Mouse (Mus musculus) neural tube, embryonic 14.5 days (tissue): ENCODE measurements at regions not wholly inside any gene's neighbourhood (a gene's known extent, or its start where the extent isn't known, plus 50 kb on each side); places are given as distances from the start of the nearest gene placed in this dataset.

Source experiments
- ATAC-seq: fragments of 200-750 bp; cut with Nextera tagmentation; 2 replicates; pipeline ENCODE4 v1.8.0; 2017; ENCODE audit warnings: low read depth, mild to moderate bottlenecking, moderate TSS enrichment, moderate library complexity
- H3K27ac ChIP-seq: fragments of 300-500 bp; sonication (generic); 2 replicates; pipeline ENCODE4 v1.5.1; 2014; ENCODE audit warnings: low read depth, mild to moderate bottlenecking, control low read depth, low read length, moderate library complexity, mixed read lengths
- H3K27me3 ChIP-seq: fragments of 300-500 bp; sonication (generic); 2 replicates; pipeline ENCODE4 v1.6.1; 2014; ENCODE audit warnings: low read length; ENCODE audit not compliant: control insufficient read depth, insufficient read depth
- H3K36me3 ChIP-seq: fragments of 300-500 bp; sonication (generic); 2 replicates; pipeline ENCODE4 v1.6.1; 2014; ENCODE audit warnings: low read length, mixed read lengths; ENCODE audit not compliant: control insufficient read depth, insufficient read depth
- H3K4me1 ChIP-seq: fragments of 300-500 bp; sonication (generic); 2 replicates; pipeline ENCODE4 v1.6.1; 2014; ENCODE audit warnings: low read length; ENCODE audit not compliant: control insufficient read depth, insufficient read depth
- H3K4me2 ChIP-seq: fragments of 300-500 bp; sonication (generic); 2 replicates; pipeline ENCODE4 v1.6.1; 2014; ENCODE audit warnings: mild to moderate bottlenecking, low read depth, low read length, control low read depth
- H3K4me3 ChIP-seq: fragments of 300-500 bp; sonication (generic); 2 replicates; pipeline ENCODE4 v1.5.1; 2014; ENCODE audit warnings: low read depth, low read length, control low read depth, mixed read lengths
- H3K9ac ChIP-seq: fragments of 300-500 bp; sonication (generic); replicated peaks from 2 replicates; pipeline ENCODE4 v1.6.1; 2014; ENCODE audit warnings: low read depth, mild to moderate bottlenecking, control low read depth, low read length, mixed read lengths
- H3K9me3 ChIP-seq: fragments of 300-500 bp; sonication (generic); 2 replicates; pipeline ENCODE4 v1.6.1; 2016; ENCODE audit warnings: low read length; ENCODE audit not compliant: control insufficient read depth
- WGBS: fragments of 180-500 bp; shearing (Covaris S2); extraction: QIAGEN DNeasy Blood & Tissue Kit; methylation state at CpG from one replicate; pipeline ENCODE4 v1.1.7; 2014; 5-methylcytosine and 5-hydroxymethylcytosine counted together

GRCm38 (mm10) chr3:159760293-159760692, 79.2 kb upstream of the Wls start:
- no peak overlapping the region for H3K4me2 ChIP-seq

DNA sequence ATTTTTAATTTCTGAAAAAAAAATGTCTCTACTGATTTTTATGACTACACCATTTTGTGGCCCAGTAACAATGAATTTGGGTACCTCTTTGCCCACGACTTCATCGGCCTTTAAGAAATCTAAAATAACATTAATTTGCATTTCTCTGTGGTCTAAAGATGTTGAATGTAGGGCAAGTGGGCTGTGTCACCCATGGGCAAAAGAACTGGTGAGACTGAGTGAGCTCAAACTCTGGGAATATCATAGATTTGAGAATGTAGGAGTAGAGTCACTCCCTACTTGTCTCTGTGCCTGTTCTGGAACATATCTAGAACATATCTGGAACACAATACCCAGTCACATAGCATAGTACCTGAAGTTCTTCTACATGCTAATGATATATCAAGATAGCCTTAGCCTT, 78.5 kb upstream of the Wls start:
- no peaks in the 10 kb centered on the region for H3K27me3 ChIP-seq
- WGBS, result 94% methylated on average over 2 of the region's 2 CpGs
- ATAC-seq, result no peak
- H3K9me3 ChIP-seq, result no peaks in the 10 kb centered on the region
- H3K9ac ChIP-seq, result no peak overlapping the region
- no peaks in the 10 kb centered on the region for H3K4me1 ChIP-seq
- no peaks in the 10 kb centered on the region for H3K36me3 ChIP-seq
- no peak overlapping the region for H3K4me2 ChIP-seq
- H3K4me3 ChIP-seq, result no peak overlapping the region
- H3K27ac ChIP-seq, result no peak overlapping the region

More at GRCm38 (mm10) chr3:159760293-159760692, 79.2 kb upstream of the Wls start:
- no peaks in the 10 kb centered on the region for H3K27me3 ChIP-seq
- H3K27ac ChIP-seq, result no peak overlapping the region
- H3K4me1 ChIP-seq, result no peaks in the 10 kb centered on the region
- 86% methylated on average over 2 of the region's 2 CpGs for WGBS
- H3K9ac ChIP-seq, result no peak overlapping the region
- H3K4me3 ChIP-seq, result no peak overlapping the region
- H3K9me3 ChIP-seq, result no peaks in the 10 kb centered on the region
- no peak for ATAC-seq
- H3K36me3 ChIP-seq, result no peaks in the 10 kb centered on the region

DNA sequence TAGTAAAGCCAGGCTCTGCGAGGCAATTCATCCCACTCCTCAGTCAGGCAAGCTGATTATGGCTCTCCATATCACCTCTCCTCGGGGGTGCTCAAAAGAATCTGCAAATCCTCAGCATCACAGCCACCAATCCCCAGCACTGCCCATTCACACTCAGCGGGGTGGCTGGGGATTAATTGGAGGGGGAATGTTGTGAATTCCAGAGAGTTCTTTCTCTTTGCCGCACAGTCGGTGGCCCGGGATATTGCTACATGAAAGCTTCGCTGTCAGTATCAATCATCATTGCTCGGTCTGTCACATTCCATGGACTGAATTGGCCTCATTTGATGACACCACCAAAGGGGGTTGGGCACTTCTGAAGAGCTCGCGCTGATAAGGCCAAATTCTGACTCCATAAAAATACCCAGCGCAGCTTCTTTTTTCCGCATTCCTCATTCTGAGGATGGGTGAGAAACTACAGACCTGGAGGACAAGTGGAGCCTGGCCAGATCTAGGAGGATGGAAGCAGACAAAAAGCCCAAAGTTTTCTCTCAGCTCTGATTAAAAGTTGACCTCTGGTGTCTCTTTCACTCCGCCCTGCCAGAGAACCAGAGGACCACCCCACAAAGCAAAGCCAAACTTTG, 57.1 kb upstream of the Wls start:
- peak; percentile 71; the same call in 1 of the 2 replicates for ATAC-seq
- Histone ChIP-seq H3K27me3 (no peaks in the 10 kb centered on the region), H3K36me3 (no peaks in the 10 kb centered on the region), H3K4me3 (no peak overlapping the region), H3K27ac (no peak overlapping the region), H3K4me2 (peak overlapping the region; percentile 33), H3K9me3 (no peaks in the 10 kb centered on the region), H3K9ac (no peak overlapping the region), H3K4me1 (no peaks in the 10 kb centered on the region)
- WGBS, result 5% methylated on average over 13 of the region's 13 CpGs

- Histone ChIP-seq H3K4me1 (no peaks in the 10 kb centered on the region), H3K27me3 (no peaks in the 10 kb centered on the region), H3K36me3 (no peaks in the 10 kb centered on the region), H3K9me3 (no peaks in the 10 kb centered on the region), H3K4me3 (no peak overlapping the region), H3K27ac (no peak overlapping the region), H3K9ac (no peak overlapping the region), H3K4me2 (no peak overlapping the region)
- 72% methylated on average over 9 of the region's 9 CpGs for WGBS
- ATAC-seq, result 0 out of 2 replicates have a peak, but pooled peaks have one; percentile 31
These were observed 51.7 kb upstream of the Wls start for GRCm38 (mm10) chr3:159787776-159788175.
